Mouse (Mus musculus) midbrain, embryonic 11.5 days (tissue): ENCODE results near the gene Prdm16. TPM values are rescaled to one million over a fixed set of nuclear protein-coding genes. Genes with fewer than 3 reads are reported as not detected.

Source experiments
- ATAC-seq: fragments of 200-750 bp; cut with Nextera tagmentation; 2 replicates; pipeline ENCODE4 v1.8.0; 2017; ENCODE audit warnings: moderate TSS enrichment, moderate library complexity; ENCODE audit not compliant: low FRiP score
- DNase-seq: peaks from one replicate; pipeline ENCODE4 v3.0.0; 2015; ENCODE audit warnings: low spot score; ENCODE audit errors: missing footprints
- H3K27ac ChIP-seq: fragments of 300-500 bp; sonication (generic); 2 replicates; pipeline ENCODE4 v1.5.1; 2014; ENCODE audit warnings: low read depth, low read length
- H3K27me3 ChIP-seq: fragments of 300-500 bp; sonication (generic); 2 replicates; pipeline ENCODE4 v1.6.1; 2014; ENCODE audit warnings: mild to moderate bottlenecking, low read length, moderate library complexity, mixed read lengths; ENCODE audit not compliant: control insufficient read depth, insufficient read depth
- H3K36me3 ChIP-seq: fragments of 300-500 bp; sonication (generic); 2 replicates; pipeline ENCODE4 v1.6.1; 2014; ENCODE audit warnings: mild to moderate bottlenecking, low read length, moderate library complexity, mixed read lengths; ENCODE audit not compliant: control insufficient read depth, insufficient read depth
- H3K4me1 ChIP-seq: fragments of 300-500 bp; sonication (generic); 2 replicates; pipeline ENCODE4 v1.6.1; 2014; ENCODE audit warnings: low read length; ENCODE audit not compliant: control insufficient read depth, insufficient read depth
- H3K4me2 ChIP-seq: fragments of 300-500 bp; sonication (generic); 2 replicates; pipeline ENCODE4 v1.6.1; 2014; ENCODE audit warnings: mild to moderate bottlenecking, moderate library complexity
- H3K4me3 ChIP-seq: fragments of 300-500 bp; sonication (generic); 2 replicates; pipeline ENCODE4 v1.5.1; 2014; ENCODE audit warnings: low read depth, low read length
- H3K9ac ChIP-seq: fragments of 300-500 bp; sonication (generic); 2 replicates; pipeline ENCODE4 v1.6.1; 2014; ENCODE audit warnings: low read length
- H3K9me3 ChIP-seq: fragments of 300-500 bp; sonication (generic); 2 replicates; pipeline ENCODE4 v1.6.1; 2016; ENCODE audit warnings: low read length; ENCODE audit not compliant: control insufficient read depth
- WGBS: fragments of 180-500 bp; shearing (Covaris S2); extraction: QIAGEN DNeasy Blood & Tissue Kit; methylation state at CpG from one replicate; pipeline ENCODE4 v1.1.7; 2014; 5-methylcytosine and 5-hydroxymethylcytosine counted together
- polyA plus RNA-seq: library from polyadenylated mRNA; unstranded; fragments of >200 nt; fragmentation: Nextera tagmentation; extraction: Ambion mirVana; gene quantifications from 2 replicates; pipeline ENCODE4 v1.2.1, GENCODE M21; 2014

The Prdm16 gene
- polyA plus RNA-seq, 1 experiment from 2014 or later, result 8.0 TPM

GRCm38 (mm10) chr4:154642496-154642895 is 5.8 kb upstream of the Prdm16 start:
- no peaks in the 10 kb centered on the region for H3K36me3 ChIP-seq
- H3K9me3 ChIP-seq, result no peaks in the 10 kb centered on the region; the same call in 1 of the 2 replicates
- no peak overlapping the region for H3K4me2 ChIP-seq
- no peak for ATAC-seq
- peaks cover 75% of the 10 kb centered on the region for H3K27me3 ChIP-seq
- 2% methylated on average over 6 of the region's 6 CpGs for WGBS
- peak; percentile 93 for DNase-seq
- no peak overlapping the region for H3K9ac ChIP-seq
- no peak overlapping the region for H3K4me3 ChIP-seq
- no peak overlapping the region for H3K27ac ChIP-seq
- H3K4me1 ChIP-seq, result peaks cover 10% of the 10 kb centered on the region

GRCm38 (mm10) chr4:154641296-154642110 is 4.8 kb upstream of the Prdm16 start:
- Histone ChIP-seq H3K27ac (no peak overlapping the region), H3K9me3 (no peaks in the 10 kb centered on the region), H3K36me3 (no peaks in the 10 kb centered on the region), H3K4me3 (no peak overlapping the region), H3K4me2 (no peak overlapping the region), H3K4me1 (peaks cover 18% of the 10 kb centered on the region), H3K9ac (no peak overlapping the region), H3K27me3 (peaks cover 85% of the 10 kb centered on the region)
- ATAC-seq (no peak), DNase-seq (peak; percentile 95)
- 1% methylated on average over 32 of the region's 32 CpGs for WGBS

GRCm38 (mm10) chr4:154640443-154641295 is 4.0 kb upstream of the Prdm16 start:
- H3K27ac ChIP-seq, result no peak overlapping the region
- no peak overlapping the region for H3K4me2 ChIP-seq
- no peaks in the 10 kb centered on the region for H3K36me3 ChIP-seq
- no peak for ATAC-seq
- 2% methylated on average over 20 of the region's 20 CpGs for WGBS
- no peak overlapping the region for H3K9ac ChIP-seq
- no peak overlapping the region for H3K4me3 ChIP-seq
- H3K9me3 ChIP-seq, result no peaks in the 10 kb centered on the region
- DNase-seq, result peak; percentile 97
- H3K4me1 ChIP-seq, result peaks cover 21% of the 10 kb centered on the region
- peaks cover 89% of the 10 kb centered on the region for H3K27me3 ChIP-seq

- ATAC-seq, result no peak
- H3K4me1 ChIP-seq, result peaks cover 28% of the 10 kb centered on the region
- H3K4me3 ChIP-seq, result no peak overlapping the region
- no peak overlapping the region for H3K9ac ChIP-seq
- H3K27ac ChIP-seq, result no peak overlapping the region
- peaks cover 91% of the 10 kb centered on the region for H3K27me3 ChIP-seq
- H3K36me3 ChIP-seq, result no peaks in the 10 kb centered on the region
- 5% methylated on average over 13 of the region's 13 CpGs for WGBS
- no peak overlapping the region for H3K4me2 ChIP-seq
- H3K9me3 ChIP-seq, result no peaks in the 10 kb centered on the region
- DNase-seq, result peak; percentile 95
These were observed 3.1 kb upstream of the Prdm16 start for GRCm38 (mm10) chr4:154639591-154640442.

GRCm38 (mm10) chr4:154639126-154639525 is 2.5 kb upstream of the Prdm16 start:
- ATAC-seq, result no peak
- WGBS, result 1% methylated on average over 7 of the region's 7 CpGs

GRCm38 (mm10) chr4:154638320-154638886 is 1.7 kb upstream of the Prdm16 start:
- ATAC-seq (no peak), DNase-seq (peak; percentile 95)
- Histone ChIP-seq H3K9me3 (no peaks in the 10 kb centered on the region), H3K27me3 (peaks cover 93% of the 10 kb centered on the region), H3K9ac (0 out of 2 replicates have a peak overlapping the region, but pooled peaks have one; percentile 20), H3K36me3 (no peaks in the 10 kb centered on the region), H3K4me1 (peaks cover 34% of the 10 kb centered on the region), H3K4me2 (peak overlapping the region; percentile 90), H3K27ac (no peak overlapping the region), H3K4me3 (peak overlapping the region; percentile 58)
- 2% methylated on average over 15 of the region's 15 CpGs for WGBS

More at GRCm38 (mm10) chr4:154639126-154639525, 2.5 kb upstream of the Prdm16 start:
- H3K4me2 ChIP-seq, result no peak overlapping the region; the same call in 1 of the 2 replicates
- H3K9me3 ChIP-seq, result no peaks in the 10 kb centered on the region
- H3K4me3 ChIP-seq, result no peak overlapping the region
- H3K27ac ChIP-seq, result no peak overlapping the region
- H3K9ac ChIP-seq, result no peak overlapping the region
- H3K36me3 ChIP-seq, result no peaks in the 10 kb centered on the region
- peak; percentile 96 for DNase-seq
- H3K4me1 ChIP-seq, result peaks cover 34% of the 10 kb centered on the region
- peaks cover 93% of the 10 kb centered on the region for H3K27me3 ChIP-seq

GRCm38 (mm10) chr4:154637468-154638319 is 1.0 kb upstream of the Prdm16 start:
- no peaks in the 10 kb centered on the region for H3K9me3 ChIP-seq
- no peak overlapping the region for H3K27ac ChIP-seq
- DNase-seq (peak; percentile 95), ATAC-seq (no peak)
- peak overlapping the region; percentile 58 for H3K4me3 ChIP-seq
- 1% methylated on average over 55 of the region's 73 CpGs for WGBS
- peaks cover 93% of the 10 kb centered on the region for H3K27me3 ChIP-seq
- no peaks in the 10 kb centered on the region for H3K36me3 ChIP-seq
- peak overlapping the region; percentile 90 for H3K4me2 ChIP-seq
- peak overlapping the region; percentile 84 for H3K9ac ChIP-seq
- peaks cover 34% of the 10 kb centered on the region for H3K4me1 ChIP-seq

GRCm38 (mm10) chr4:154636053-154636433 is 630 bp downstream of the Prdm16 start:
- H3K9me3 ChIP-seq, result no peaks in the 10 kb centered on the region
- peak overlapping the region; percentile 90 for H3K4me2 ChIP-seq
- DNase-seq (no peak), ATAC-seq (peak; percentile 83)
- H3K27me3 ChIP-seq, result peaks cover 89% of the 10 kb centered on the region
- peak overlapping the region; percentile 58 for H3K4me3 ChIP-seq
- H3K27ac ChIP-seq, result peak overlapping the region; percentile 61
- 0% methylated on average over 26 of the region's 30 CpGs for WGBS
- H3K36me3 ChIP-seq, result no peaks in the 10 kb centered on the region
- H3K9ac ChIP-seq, result peak overlapping the region; percentile 84
- peaks cover 33% of the 10 kb centered on the region for H3K4me1 ChIP-seq
